8 mouse cellular contexts compared by ENCODE assay signal in genomic region chr9:56508835-56509451, GRCm38 (mm10).
DNase-seq lines count a peak whose midpoint lies in the region; ATAC-seq lines count a peak whose summit lies in the region.

No protein-coding gene starts in this region.

- ATAC-seq in hindbrain, embryonic 13.5 days (ENCODE audit: low FRiP score): no peak
- no peak for ATAC-seq in erythroblast, adult 5-6 weeks (replicated peaks; ENCODE audit: low FRiP score, poor library complexity, severe bottlenecking)

- 71% methylated on average over 11 of the region's 11 CpGs for WGBS in hindbrain, embryonic 13.5 days

- H3K4me2 ChIP-seq in hindbrain, embryonic 13.5 days: no peak overlapping the region

- no peaks in the 10 kb centered on the region for H3K36me3 ChIP-seq in hindbrain, embryonic 13.5 days

- no peaks in the 10 kb centered on the region for H3K27me3 ChIP-seq in hindbrain, embryonic 13.5 days

- H3K9ac ChIP-seq in hindbrain, embryonic 13.5 days: no peak overlapping the region

- H3K4me3 ChIP-seq in hindbrain, embryonic 13.5 days: no peak overlapping the region

- peaks cover 36% of the 10 kb centered on the region for H3K4me1 ChIP-seq in hindbrain, embryonic 13.5 days (replicated peaks)

- no peaks in the 10 kb centered on the region for H3K9me3 ChIP-seq in hindbrain, embryonic 13.5 days

- intact Hi-C loops in heart, postnatal 14 days (cut with DNase I): no loop called here

- H3K27ac ChIP-seq in hindbrain, embryonic 13.5 days: no peak overlapping the region

- DNase-seq in cerebellum, adult 9-11 months: peak; percentile 51
- DNase-seq in cerebellum, adult 11 months: no peak
- peak; percentile 85 to 94 for DNase-seq in adrenal gland, adult (ENCODE audit: inconsistent age in 2 of 2, low spot score in 1 of 2)
- DNase-seq in heart, postnatal 14 days: peak; percentile 41 to 49
- DNase-seq in lung, postnatal 4 days: peak; percentile 63 to 80
- no peak for DNase-seq in cerebellum, adult 9-10 months

Comparison
In these comparisons a context has a peak if more than half of its experiments do, and no peak if none do; other contexts are left out.
1. DNase-seq: peak in cerebellum, adult 9-11 months (single experiment), adrenal gland, adult (2 of 2), heart, postnatal 14 days (2 of 2) and lung, postnatal 4 days (2 of 2); none in cerebellum, adult 11 months (single experiment) and cerebellum, adult 9-10 months (single experiment).